Mouse (Mus musculus): ENCODE data around the gene Cenpw. TPM values are rescaled to one million over a fixed set of nuclear protein-coding genes. Genes with fewer than 3 reads are reported as not detected.

Cenpw gene
- 2.3 TPM for polyA plus RNA-seq (2015; fragmentation: Illumina TruSeq; extraction: RNeasy Lipid Tissue Mini Kit (QIAGEN cat#74804); ENCODE audit: insufficient read depth, low replicate concordance)

DNA sequence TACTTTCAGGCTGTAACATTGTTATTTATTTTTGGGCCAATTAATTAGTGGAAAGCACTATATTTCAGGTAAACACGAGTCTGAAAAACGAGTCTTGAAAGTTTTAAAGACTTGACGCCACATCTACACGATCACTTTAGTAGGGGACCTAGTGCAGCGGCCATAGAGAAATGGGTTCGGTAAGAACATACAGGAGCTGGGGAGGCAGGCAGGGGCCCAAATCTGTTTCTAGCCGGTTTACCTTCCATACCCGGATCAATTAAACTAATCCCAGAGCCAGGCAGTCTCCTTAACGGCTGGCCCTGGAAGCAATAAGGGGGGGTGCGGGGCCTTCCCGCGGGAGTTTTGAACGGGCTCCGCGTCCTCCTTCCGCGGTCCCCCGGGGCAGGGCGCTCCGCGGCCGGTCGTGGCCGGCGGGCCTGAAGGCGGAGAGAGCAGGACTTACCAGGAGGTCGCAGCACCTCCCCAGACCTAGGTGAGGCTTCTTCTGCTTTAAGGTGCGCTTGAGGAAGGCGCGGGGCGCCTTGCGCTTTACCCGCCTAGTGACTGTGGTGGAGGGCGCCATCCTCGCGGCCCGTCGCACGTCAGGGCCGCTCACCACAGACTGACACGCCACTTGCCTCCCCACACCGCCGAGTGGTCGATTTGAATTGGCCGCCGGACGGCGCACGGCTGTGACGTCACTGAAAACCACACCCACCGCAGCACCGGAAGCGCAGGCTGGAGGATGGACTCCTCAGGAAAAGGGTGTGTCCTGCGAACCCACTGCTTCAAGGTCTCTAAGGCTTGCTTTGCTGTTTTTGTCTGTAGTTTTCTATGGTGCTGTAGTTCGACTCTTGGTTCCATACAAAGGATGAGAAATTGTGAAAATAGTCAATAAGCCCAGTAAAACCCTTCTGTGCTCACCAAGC, at the start of gene Cenpw:
Gene Cenpw (minus strand): TSS at position 645 of the 911 bp plus-strand sequence.

